Comparison of ENCODE assay signal across 28 mouse cellular contexts in the genomic region with DNA sequence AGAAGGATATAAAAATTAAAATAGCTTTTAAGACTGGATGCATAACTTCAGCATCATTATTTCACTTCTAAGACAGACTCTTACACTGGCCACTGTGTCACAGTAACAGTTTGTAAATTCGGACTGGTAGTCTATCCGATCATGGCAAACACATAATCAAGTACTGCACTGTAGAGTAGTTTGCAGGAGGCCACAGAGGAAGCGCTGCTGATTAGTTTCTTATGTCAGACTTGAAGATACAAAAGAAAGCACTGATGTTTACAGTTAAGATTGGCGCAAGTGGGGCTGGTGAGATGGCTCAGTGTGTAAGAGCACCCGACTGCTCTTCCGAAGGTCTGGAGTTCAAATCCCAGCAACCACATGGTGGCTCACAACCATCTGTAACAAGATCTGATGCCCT.
"Had no signal": no experiment of that assay in that cellular context is flagged by ENCODE, and none has a peak within 500 bp of the region (broad histone marks: within the 10 kb centered on the region; RNA-seq: fewer than 3 reads in every experiment).

No protein-coding gene starts in this region.

- H3K36me3 ChIP-seq: embryonic facial prominence, embryonic 12.5 days; embryonic facial prominence, embryonic 13.5 days; embryonic facial prominence, embryonic 15.5 days; forebrain, embryonic 10.5 days; forebrain, embryonic 12.5 days; forebrain, embryonic 15.5 days had no signal

- H3K27me3 ChIP-seq: embryonic facial prominence, embryonic 12.5 days; embryonic facial prominence, embryonic 13.5 days; embryonic facial prominence, embryonic 15.5 days; forebrain, embryonic 12.5 days; forebrain, embryonic 13.5 days; forebrain, embryonic 15.5 days had no signal

- H3K4me1 ChIP-seq: embryonic facial prominence, embryonic 12.5 days; embryonic facial prominence, embryonic 13.5 days; embryonic facial prominence, embryonic 15.5 days; forebrain, embryonic 15.5 days had no signal

- H3K4me2 ChIP-seq: embryonic facial prominence, embryonic 12.5 days; embryonic facial prominence, embryonic 13.5 days; embryonic facial prominence, embryonic 15.5 days; forebrain, embryonic 12.5 days; forebrain, embryonic 13.5 days; forebrain, embryonic 15.5 days had no signal

- ATAC-seq: forebrain, embryonic 13.5 days; forebrain, embryonic 14.5 days; forebrain, embryonic 15.5 days; forebrain, embryonic 16.5 days; forebrain, postnatal 0 days had no signal

- H3K9me3 ChIP-seq: embryonic facial prominence, embryonic 12.5 days; embryonic facial prominence, embryonic 13.5 days; embryonic facial prominence, embryonic 15.5 days; forebrain, embryonic 10.5 days; forebrain, embryonic 12.5 days; forebrain, embryonic 13.5 days; forebrain, embryonic 15.5 days had no signal

- DNase-seq: cerebellum, adult 2 months; cerebellum, adult 8-10 months; cerebellum, adult 9-10 months; cerebellum, adult 9-11 months; cerebellum, postnatal 10 days; cerebellum, postnatal 14 days; cerebellum, postnatal 25 days; cerebellum, postnatal 36 days; embryo, embryonic 11 days; forebrain, postnatal 0 days; gastrocnemius, adult 2 months; gastrocnemius, postnatal 10 days; gastrocnemius, postnatal 14 days; gastrocnemius, postnatal 25 days; gastrocnemius, postnatal 36 days; heart, adult 11 months; heart, adult 18-20 months; heart, adult 2 months had no signal

- H3K27ac ChIP-seq: embryonic facial prominence, embryonic 12.5 days; embryonic facial prominence, embryonic 13.5 days; embryonic facial prominence, embryonic 15.5 days; forebrain, embryonic 10.5 days; forebrain, embryonic 12.5 days; forebrain, embryonic 13.5 days; forebrain, embryonic 15.5 days; gastrocnemius, adult 2 months; heart, adult 2 months had no signal

- H3K9ac ChIP-seq: embryonic facial prominence, embryonic 12.5 days; embryonic facial prominence, embryonic 13.5 days; embryonic facial prominence, embryonic 15.5 days; forebrain, embryonic 12.5 days; forebrain, embryonic 13.5 days; forebrain, embryonic 15.5 days; forebrain, postnatal 0 days had no signal

- H3K4me3 ChIP-seq: embryonic facial prominence, embryonic 12.5 days; embryonic facial prominence, embryonic 13.5 days; embryonic facial prominence, embryonic 15.5 days; erythroblast, embryonic 14.5 days; forebrain, embryonic 10.5 days; forebrain, embryonic 12.5 days; forebrain, embryonic 13.5 days; forebrain, embryonic 15.5 days; gastrocnemius, adult 2 months; heart, adult 2 months had no signal
